Mouse (Mus musculus): Measurements from ENCODE around the gene Mvb12b.
"Not testable (repeated sequence)": the region's sequence is repeated elsewhere in the genome, so short reads cannot be mapped to it uniquely, and the experiment has no call there.

The Mvb12b gene

GRCm38 (mm10) chr2:33887328-33888099, at the start of gene Mvb12b:
TSS of gene Mvb12b (minus strand) at chr2:33887946.
- DNase-seq (ENCODE audit: low read depth, low spot score): no peak

GRCm38 (mm10) chr2:33935756-33936155, 48.0 kb upstream of the Mvb12b start:
- DNase-seq (ENCODE audit: low read depth, low spot score): no peak

GRCm38 (mm10) chr2:33933606-33934510, 46.1 kb upstream of the Mvb12b start:
- DNase-seq (ENCODE audit: low read depth, low spot score): no peak

GRCm38 (mm10) chr2:33931161-33931560, 43.4 kb upstream of the Mvb12b start:
- DNase-seq (ENCODE audit: low read depth, low spot score): no peak

- DNase-seq (ENCODE audit: low read depth, low spot score): no peak
These were observed 37.5 kb upstream of the Mvb12b start for GRCm38 (mm10) chr2:33925288-33925687.

- no peak for DNase-seq (ENCODE audit: low read depth, low spot score)
These were observed 35.7 kb upstream of the Mvb12b start for GRCm38 (mm10) chr2:33923482-33923881.

- no peak for DNase-seq (ENCODE audit: low read depth, low spot score)
These were observed 34.7 kb upstream of the Mvb12b start for GRCm38 (mm10) chr2:33922466-33922865.

- no peak for DNase-seq (ENCODE audit: low read depth, low spot score)
These were observed 32.3 kb upstream of the Mvb12b start for GRCm38 (mm10) chr2:33919934-33920615.

GRCm38 (mm10) chr2:33918824-33919223, 31.1 kb upstream of the Mvb12b start:
- no peak for DNase-seq (ENCODE audit: low read depth, low spot score)

- peak; percentile 28 for DNase-seq (ENCODE audit: low read depth, low spot score)
These were observed 30.6 kb upstream of the Mvb12b start for GRCm38 (mm10) chr2:33918318-33918717.

GRCm38 (mm10) chr2:33916603-33917002, 28.9 kb upstream of the Mvb12b start:
- DNase-seq (ENCODE audit: low read depth, low spot score): no peak

GRCm38 (mm10) chr2:33914998-33915397, 27.3 kb upstream of the Mvb12b start:
- DNase-seq (ENCODE audit: low read depth, low spot score): no peak

- no peak for DNase-seq (ENCODE audit: low read depth, low spot score)
These were observed 26.6 kb upstream of the Mvb12b start for GRCm38 (mm10) chr2:33914334-33914733.

GRCm38 (mm10) chr2:33913598-33913997, 25.9 kb upstream of the Mvb12b start:
- DNase-seq (ENCODE audit: low read depth, low spot score): not testable (repeated sequence)

GRCm38 (mm10) chr2:33912741-33913140, 25.0 kb upstream of the Mvb12b start:
- no peak for DNase-seq (ENCODE audit: low read depth, low spot score)

GRCm38 (mm10) chr2:33908374-33908773, 20.6 kb upstream of the Mvb12b start:
- no peak for DNase-seq (ENCODE audit: low read depth, low spot score)

GRCm38 (mm10) chr2:33907174-33907573, 19.4 kb upstream of the Mvb12b start:
- DNase-seq (ENCODE audit: low read depth, low spot score): no peak

- DNase-seq (ENCODE audit: low read depth, low spot score): no peak
These were observed 8.1 kb upstream of the Mvb12b start for GRCm38 (mm10) chr2:33895829-33896228.

GRCm38 (mm10) chr2:33893151-33893550, 5.4 kb upstream of the Mvb12b start:
- DNase-seq (ENCODE audit: low read depth, low spot score): no peak

- no peak for DNase-seq (ENCODE audit: low read depth, low spot score)
These were observed 4.6 kb upstream of the Mvb12b start for GRCm38 (mm10) chr2:33892354-33892753.

- no peak for DNase-seq (ENCODE audit: low read depth, low spot score)
These were observed 297 bp upstream of the Mvb12b start for GRCm38 (mm10) chr2:33888100-33888385.

Measured in skeletal muscle tissue, adult 2 months (tissue).